Comparison of ENCODE assay signal across 12 mouse cellular contexts in genomic region chr13:6365169-6365568, GRCm38 (mm10).
A peak's percentile ranks its signal among the peaks of the same experiment; 100 is the strongest.
DNase-seq lines count a peak whose midpoint lies in the region; ATAC-seq lines count a peak whose summit lies in the region.
"Had no signal": no experiment of that assay in that cellular context is flagged by ENCODE, and none has a peak within 500 bp of the region (broad histone marks: within the 10 kb centered on the region; RNA-seq: fewer than 3 reads in every experiment).

No protein-coding gene starts in this region.

- no peaks in the 10 kb centered on the region for H3K36me3 ChIP-seq in hindbrain, embryonic 16.5 days (ENCODE audit: control insufficient read depth, insufficient read depth, low read length)
- H3K36me3 ChIP-seq in hindbrain, embryonic 10.5 days, result no peaks in the 10 kb centered on the region
- no peaks in the 10 kb centered on the region for H3K36me3 ChIP-seq in neural tube, embryonic 15.5 days
- H3K36me3 ChIP-seq in liver, embryonic 12.5 days, result no peaks in the 10 kb centered on the region
- no peaks in the 10 kb centered on the region for H3K36me3 ChIP-seq in heart, embryonic 12.5 days
- H3K36me3 ChIP-seq: limb, embryonic 13.5 days had no signal

- peak; percentile 67; the same call in 1 of the 2 replicates for ATAC-seq in hindbrain, embryonic 16.5 days
- peak; percentile 77 for ATAC-seq in neural tube, embryonic 15.5 days (ENCODE audit: low FRiP score)
- ATAC-seq in liver, embryonic 12.5 days, result no peak
- no peak for ATAC-seq in heart, embryonic 12.5 days (ENCODE audit: insufficient number of reproducible peaks, low FRiP score)

- no peak overlapping the region for H3K4me3 ChIP-seq in hindbrain, embryonic 16.5 days (ENCODE audit: low read length)
- H3K4me3 ChIP-seq in hindbrain, embryonic 10.5 days, result no peak overlapping the region
- H3K4me3 ChIP-seq in neural tube, embryonic 15.5 days (replicated peaks), result no peak overlapping the region
- no peak overlapping the region for H3K4me3 ChIP-seq in liver, embryonic 12.5 days
- no peak overlapping the region for H3K4me3 ChIP-seq in heart, embryonic 12.5 days
- H3K4me3 ChIP-seq: limb, embryonic 13.5 days had no signal

- H3K4me1 ChIP-seq in hindbrain, embryonic 16.5 days (ENCODE audit: control insufficient read depth, insufficient read depth, low read depth, low read length), result no peaks in the 10 kb centered on the region
- H3K4me1 ChIP-seq in hindbrain, embryonic 10.5 days (replicated peaks), result no peaks in the 10 kb centered on the region
- no peaks in the 10 kb centered on the region for H3K4me1 ChIP-seq in neural tube, embryonic 15.5 days
- no peaks in the 10 kb centered on the region for H3K4me1 ChIP-seq in liver, embryonic 12.5 days
- no peaks in the 10 kb centered on the region for H3K4me1 ChIP-seq in heart, embryonic 12.5 days (replicated peaks)
- H3K4me1 ChIP-seq: limb, embryonic 13.5 days had no signal

- H3K27ac ChIP-seq in hindbrain, embryonic 16.5 days (ENCODE audit: low read depth, low read length), result no peak overlapping the region
- H3K27ac ChIP-seq in hindbrain, embryonic 10.5 days, result no peak overlapping the region
- no peak overlapping the region for H3K27ac ChIP-seq in neural tube, embryonic 15.5 days (replicated peaks)
- no peak overlapping the region for H3K27ac ChIP-seq in liver, embryonic 12.5 days
- no peak overlapping the region for H3K27ac ChIP-seq in heart, embryonic 12.5 days (ENCODE audit: poor library complexity, severe bottlenecking)
- H3K27ac ChIP-seq: limb, embryonic 13.5 days had no signal

- no peaks in the 10 kb centered on the region; the same call in 1 of the 2 replicates for H3K9me3 ChIP-seq in hindbrain, embryonic 16.5 days (ENCODE audit: control insufficient read depth, low read length)
- no peaks in the 10 kb centered on the region for H3K9me3 ChIP-seq in hindbrain, embryonic 10.5 days
- H3K9me3 ChIP-seq in neural tube, embryonic 15.5 days (replicated peaks), result no peaks in the 10 kb centered on the region
- no peaks in the 10 kb centered on the region for H3K9me3 ChIP-seq in liver, embryonic 12.5 days (replicated peaks)
- H3K9me3 ChIP-seq in heart, embryonic 12.5 days (replicated peaks), result no peaks in the 10 kb centered on the region
- H3K9me3 ChIP-seq: limb, embryonic 13.5 days had no signal

- WGBS in hindbrain, embryonic 16.5 days, result 65% methylated on average over 4 of the region's 4 CpGs
- 89% methylated on average over 4 of the region's 4 CpGs for WGBS in hindbrain, embryonic 10.5 days
- WGBS in neural tube, embryonic 15.5 days, result 66% methylated on average over 4 of the region's 4 CpGs
- 74% methylated on average over 4 of the region's 4 CpGs for WGBS in liver, embryonic 12.5 days (ENCODE audit: insufficient replicate concordance)
- 71% methylated on average over 4 of the region's 4 CpGs for WGBS in heart, embryonic 12.5 days

- H3K4me2 ChIP-seq in hindbrain, embryonic 16.5 days (ENCODE audit: low read length), result no peak overlapping the region
- H3K4me2 ChIP-seq in neural tube, embryonic 15.5 days, result no peak overlapping the region
- no peak overlapping the region for H3K4me2 ChIP-seq in liver, embryonic 12.5 days
- H3K4me2 ChIP-seq in heart, embryonic 12.5 days, result no peak overlapping the region
- H3K4me2 ChIP-seq: limb, embryonic 13.5 days had no signal

- H3K27me3 ChIP-seq in hindbrain, embryonic 16.5 days (replicated peaks; ENCODE audit: control insufficient read depth, insufficient read depth, low read length), result no peaks in the 10 kb centered on the region
- H3K27me3 ChIP-seq in hindbrain, embryonic 10.5 days (ENCODE audit: insufficient read depth, poor library complexity, severe bottlenecking), result no peaks in the 10 kb centered on the region
- H3K27me3 ChIP-seq in neural tube, embryonic 15.5 days (replicated peaks), result no peaks in the 10 kb centered on the region
- H3K27me3 ChIP-seq in liver, embryonic 12.5 days (replicated peaks), result no peaks in the 10 kb centered on the region
- H3K27me3 ChIP-seq in heart, embryonic 12.5 days (replicated peaks), result no peaks in the 10 kb centered on the region
- H3K27me3 ChIP-seq: limb, embryonic 13.5 days had no signal

- no peak overlapping the region for H3K9ac ChIP-seq in hindbrain, embryonic 16.5 days (ENCODE audit: low read depth, low read length)
- H3K9ac ChIP-seq in neural tube, embryonic 15.5 days (replicated peaks), result no peak overlapping the region
- H3K9ac ChIP-seq in liver, embryonic 12.5 days, result no peak overlapping the region
- no peak overlapping the region for H3K9ac ChIP-seq in heart, embryonic 12.5 days
- H3K9ac ChIP-seq: limb, embryonic 13.5 days had no signal

- peak; percentile 4 for DNase-seq in adrenal gland, postnatal 10 days
- no peak for DNase-seq in adrenal gland, adult (ENCODE audit: inconsistent age in 2 of 2, low spot score in 1 of 2)
- DNase-seq in hindbrain, embryonic 10.5 days (ENCODE audit: low spot score), result no peak
- peak; percentile 76 for DNase-seq in brain, adult 2 months (ENCODE audit: low read depth, low spot score)
- DNase-seq: gastrocnemius, postnatal 25 days; kidney, adult 18-20 months; lung, adult 2 months had no signal

Comparison
In these comparisons a context has a peak if more than half of its experiments do, and no peak if none do; other contexts are left out.
1. DNase-seq: peak in adrenal gland, postnatal 10 days (single experiment) and brain, adult 2 months (single experiment); none in adrenal gland, adult (0 of 2) and hindbrain, embryonic 10.5 days (single experiment).
2. ATAC-seq: peak in hindbrain, embryonic 16.5 days (single experiment) and neural tube, embryonic 15.5 days (single experiment); none in liver, embryonic 12.5 days (single experiment) and heart, embryonic 12.5 days (single experiment).